10 mouse cellular contexts compared by ENCODE assay signal in genomic region chr6:84009915-84010302, GRCm38 (mm10). TPM values are rescaled to one million over a fixed set of nuclear protein-coding genes. Genes with fewer than 3 reads are reported as not detected.
A peak's percentile ranks its signal among the peaks of the same experiment; 100 is the strongest.
DNase-seq lines count a peak whose midpoint lies in the region; ATAC-seq lines count a peak whose summit lies in the region.
"Had no signal": no experiment of that assay in that cellular context is flagged by ENCODE, and none has a peak within 500 bp of the region (broad histone marks: within the 10 kb centered on the region; RNA-seq: fewer than 3 reads in every experiment).

No protein-coding gene starts in this region.

- no peaks in the 10 kb centered on the region for H3K9me3 ChIP-seq in kidney, embryonic 15.5 days (replicated peaks)
- no peaks in the 10 kb centered on the region for H3K9me3 ChIP-seq in embryonic facial prominence, embryonic 12.5 days
- H3K9me3 ChIP-seq in hindbrain, embryonic 13.5 days, result no peaks in the 10 kb centered on the region
- H3K9me3 ChIP-seq in neural tube, embryonic 13.5 days, result no peaks in the 10 kb centered on the region
- H3K9me3 ChIP-seq: forebrain, embryonic 13.5 days; liver, embryonic 12.5 days had no signal

- no peaks in the 10 kb centered on the region for H3K27me3 ChIP-seq in kidney, embryonic 15.5 days
- H3K27me3 ChIP-seq in embryonic facial prominence, embryonic 12.5 days, result peaks cover 17% of the 10 kb centered on the region
- H3K27me3 ChIP-seq in hindbrain, embryonic 13.5 days, result peaks cover 19% of the 10 kb centered on the region
- peaks cover 18% of the 10 kb centered on the region for H3K27me3 ChIP-seq in neural tube, embryonic 13.5 days

- no peak for DNase-seq in kidney, postnatal 4 days
- DNase-seq in frontal cortex, postnatal 36 days (ENCODE audit: low spot score in 2 of 2), result no peak
- no peak for DNase-seq in adrenal gland, adult 2 months
- DNase-seq: cerebellum, adult 9-10 months had no signal

- no peak overlapping the region for H3K9ac ChIP-seq in kidney, embryonic 15.5 days
- no peak overlapping the region for H3K9ac ChIP-seq in embryonic facial prominence, embryonic 12.5 days
- no peak overlapping the region for H3K9ac ChIP-seq in hindbrain, embryonic 13.5 days
- 0 out of 2 replicates have a peak overlapping the region, but pooled peaks have one; percentile 13 for H3K9ac ChIP-seq in neural tube, embryonic 13.5 days
- H3K9ac ChIP-seq: forebrain, embryonic 13.5 days; liver, embryonic 12.5 days had no signal

- peak; percentile 19 for ATAC-seq in kidney, embryonic 15.5 days (replicated peaks; ENCODE audit: low FRiP score)
- ATAC-seq in embryonic facial prominence, embryonic 12.5 days (ENCODE audit: insufficient number of reproducible peaks, insufficient read depth, low FRiP score, low TSS enrichment), result 0 out of 2 replicates have a peak, but pooled peaks have one; percentile 35
- ATAC-seq in hindbrain, embryonic 13.5 days (ENCODE audit: low FRiP score), result peak; percentile 61
- ATAC-seq in neural tube, embryonic 13.5 days (ENCODE audit: low read depth), result peak; percentile 72
- ATAC-seq: liver, embryonic 12.5 days had no signal

- 27% methylated on average over 4 of the region's 4 CpGs for WGBS in kidney, embryonic 15.5 days
- WGBS in embryonic facial prominence, embryonic 12.5 days, result 22% methylated on average over 4 of the region's 4 CpGs
- 30% methylated on average over 4 of the region's 4 CpGs for WGBS in hindbrain, embryonic 13.5 days
- 25% methylated on average over 4 of the region's 4 CpGs for WGBS in neural tube, embryonic 13.5 days

- no peak overlapping the region for H3K4me3 ChIP-seq in kidney, embryonic 15.5 days (replicated peaks)
- H3K4me3 ChIP-seq in embryonic facial prominence, embryonic 12.5 days, result no peak overlapping the region
- no peak overlapping the region for H3K4me3 ChIP-seq in hindbrain, embryonic 13.5 days
- H3K4me3 ChIP-seq in neural tube, embryonic 13.5 days, result no peak overlapping the region
- H3K4me3 ChIP-seq: forebrain, embryonic 13.5 days; liver, embryonic 12.5 days had no signal

- peaks cover 43% of the 10 kb centered on the region for H3K4me1 ChIP-seq in kidney, embryonic 15.5 days
- peaks cover 30% of the 10 kb centered on the region for H3K4me1 ChIP-seq in embryonic facial prominence, embryonic 12.5 days
- peaks cover 29% of the 10 kb centered on the region for H3K4me1 ChIP-seq in hindbrain, embryonic 13.5 days (replicated peaks)
- peaks cover 32% of the 10 kb centered on the region for H3K4me1 ChIP-seq in neural tube, embryonic 13.5 days (replicated peaks)

- peak overlapping the region; percentile 73 for H3K27ac ChIP-seq in kidney, embryonic 15.5 days
- H3K27ac ChIP-seq in embryonic facial prominence, embryonic 12.5 days, result no peak overlapping the region
- H3K27ac ChIP-seq in hindbrain, embryonic 13.5 days, result no peak overlapping the region; the same call in 1 of the 2 replicates
- peak overlapping the region; percentile 39 for H3K27ac ChIP-seq in neural tube, embryonic 13.5 days (replicated peaks)
- H3K27ac ChIP-seq: forebrain, embryonic 13.5 days; liver, embryonic 12.5 days had no signal

- no peaks in the 10 kb centered on the region for H3K36me3 ChIP-seq in kidney, embryonic 15.5 days
- H3K36me3 ChIP-seq in embryonic facial prominence, embryonic 12.5 days, result no peaks in the 10 kb centered on the region
- H3K36me3 ChIP-seq in hindbrain, embryonic 13.5 days, result no peaks in the 10 kb centered on the region
- H3K36me3 ChIP-seq in neural tube, embryonic 13.5 days, result no peaks in the 10 kb centered on the region
- H3K36me3 ChIP-seq: liver, embryonic 12.5 days had no signal

- H3K4me2 ChIP-seq in kidney, embryonic 15.5 days, result peak overlapping the region; percentile 92
- peak overlapping the region; percentile 89 for H3K4me2 ChIP-seq in embryonic facial prominence, embryonic 12.5 days (replicated peaks)
- H3K4me2 ChIP-seq in hindbrain, embryonic 13.5 days, result no peak overlapping the region; the same call in 1 of the 2 replicates
- peak overlapping the region; percentile 83 for H3K4me2 ChIP-seq in neural tube, embryonic 13.5 days

RNA-seq across cellular contexts. Expression of gene Dysf, which starts 1.5 kb away (rescaled TPM):
- polyA plus RNA-seq in kidney, embryonic 15.5 days (2015; fragmentation: Nextera tagmentation; extraction: Ambion mirVana), result 15.3 and 15.6 TPM in 2 replicates
- 8.7 and 10.9 TPM in 2 replicates for polyA plus RNA-seq in embryonic facial prominence, embryonic 12.5 days (2016; fragmentation: Nextera tagmentation; extraction: Ambion mirVana)
- 2.4 and 2.9 TPM in 2 replicates for polyA plus RNA-seq in hindbrain, embryonic 13.5 days (2015; fragmentation: Nextera tagmentation; extraction: Ambion mirVana)
- polyA plus RNA-seq in neural tube, embryonic 13.5 days (2015; fragmentation: Nextera tagmentation; extraction: Ambion mirVana), result 5.6 and 6.4 TPM in 2 replicates
- 10 to 100 TPM; 54.4 to 64.2 TPM for total RNA-seq in adrenal gland, adult 2 months (2021)
- 21.3 and 31.0 TPM in 2 replicates for polyA plus RNA-seq in adrenal gland, adult 2 months (2012; rRNA removed)

Comparison
In these comparisons a context has a peak if more than half of its experiments do, and no peak if none do; other contexts are left out.
1. ATAC-seq: peak in every context shown above with its lines; median percentile 72 in neural tube, embryonic 13.5 days; 61 in hindbrain, embryonic 13.5 days; 35 in embryonic facial prominence, embryonic 12.5 days; 19 in kidney, embryonic 15.5 days.
2. H3K27ac ChIP-seq: peak in kidney, embryonic 15.5 days (single experiment) and neural tube, embryonic 13.5 days (single experiment); none in embryonic facial prominence, embryonic 12.5 days (single experiment) and hindbrain, embryonic 13.5 days (single experiment).